Mouse (Mus musculus) left cerebral cortex, adult 2 months (tissue): ENCODE measurements around the gene Map3k11. TPM values are rescaled to one million over a fixed set of nuclear protein-coding genes. Genes with fewer than 3 reads are reported as not detected.
A peak's percentile ranks its signal among the peaks of the same experiment; 100 is the strongest.

Experiments
- DNase-seq, 2 experiments: peaks; one replicate each; pipeline ENCODE4 v3.0.0; 2021 to 2022; ENCODE audit warnings: low spot score in 2 of 2, mixed read lengths in 1 of 2; ENCODE audit errors: extremely low spot score in 1 of 2
- H3K27ac ChIP-seq: fragments of 200-600 bp; 2 replicates; pipeline ENCODE4 v1.8.1; 2022
- H3K4me3 ChIP-seq: fragments of 200-600 bp; 2 replicates; pipeline ENCODE4 v1.8.1; 2022
- CTCF ChIP-seq: fragments of 200-600 bp; IDR thresholded peaks from 2 replicates; pipeline ENCODE4 v1.8.1; 2022; ENCODE audit warnings: antibody characterized with exemption, mild to moderate bottlenecking, moderate library complexity
- intact Hi-C: fragments of 180-260 bp; cut with DNase I; formaldehyde crosslinking; loops from one replicate; pipeline ENCODE4 v1.15.1; 2025
- total RNA-seq, 2 experiments: library from RNA; stranded (reverse); gene quantifications; 2 replicates each; pipeline ENCODE4 v1.2.3; 2021

Map3k11 gene
- total RNA-seq, 2 experiments from 2014 or later: 16.2 to 17.0 TPM

GRCm38 (mm10) chr19:5692086-5692912 is 3.8 kb downstream of the Map3k11 start:
- TF ChIP-seq CTCF: no peak
- peak overlapping the region; percentile 87 for H3K27ac ChIP-seq
- H3K4me3 ChIP-seq: peak overlapping the region; percentile 79
- intact Hi-C loops: loop anchor here (2.0 kb wide), 1 partner anchor 35 kb away; the partner anchor contains the start of gene Ehbp1l1
- no peak for DNase-seq

- peak overlapping the region; percentile 25 for H3K4me3 ChIP-seq
- intact Hi-C loops: loop anchor here (2.0 kb wide), 1 partner anchor 34 kb away; the partner anchor contains the start of gene Ehbp1l1
- DNase-seq: no peak
- TF ChIP-seq CTCF: no peak
- peak overlapping the region; percentile 87 for H3K27ac ChIP-seq
Measured at GRCm38 (mm10) chr19:5692913-5693396, 4.4 kb downstream of the Map3k11 start.

GRCm38 (mm10) chr19:5693801-5694200 is 5.3 kb downstream of the Map3k11 start:
- no peak for TF ChIP-seq CTCF
- Histone ChIP-seq H3K4me3 (no peak overlapping the region; the same call in 1 of the 2 replicates), H3K27ac (peak overlapping the region; percentile 87; the same call in 1 of the 2 replicates)
- DNase-seq: no peak
- intact Hi-C loops: loop anchor here (2.0 kb wide), 1 partner anchor 33 kb away; the partner anchor contains the start of gene Ehbp1l1

GRCm38 (mm10) chr19:5695849-5696462 is 7.4 kb downstream of the Map3k11 start:
- Histone ChIP-seq H3K27ac (no peak overlapping the region), H3K4me3 (no peak overlapping the region)
- DNase-seq: no peak
- intact Hi-C loops: no loop called here
- TF ChIP-seq CTCF: no peak

GRCm38 (mm10) chr19:5704163-5704800 is 15.7 kb downstream of the Map3k11 start, which contains the start of gene Kcnk7:
Kcnk7 (plus strand) TSS chr19:5704367.
- H3K4me3 ChIP-seq: no peak within 1 kb of the TSS
- H3K27ac ChIP-seq: no peak within 1 kb of the TSS
- no peak for DNase-seq
- TF ChIP-seq CTCF: no peak
- intact Hi-C loops: no loop called here

- no peak for TF ChIP-seq CTCF
- no peak for DNase-seq
- H3K27ac ChIP-seq: no peak overlapping the region
- H3K4me3 ChIP-seq: no peak overlapping the region
- intact Hi-C loops: no loop called here
Measured at GRCm38 (mm10) chr19:5704801-5705571, 16.4 kb downstream of the Map3k11 start.

GRCm38 (mm10) chr19:5710068-5710467 is 21.5 kb downstream of the Map3k11 start:
- no peak for TF ChIP-seq CTCF
- no peak overlapping the region for H3K4me3 ChIP-seq
- H3K27ac ChIP-seq: no peak overlapping the region
- intact Hi-C loops: loop anchor here (2.0 to 5.0 kb wide), 2 partner anchors 71 to 167 kb away; partner anchors contain the start of genes Frmd8 and Slc25a45
- DNase-seq: no peak

- no peak for DNase-seq
- intact Hi-C loops: loop anchor here (2.0 to 5.0 kb wide), 2 partner anchors 70 to 167 kb away; partner anchors contain the start of genes Frmd8 and Slc25a45
- no peak for TF ChIP-seq CTCF
- Histone ChIP-seq H3K4me3 (no peak overlapping the region), H3K27ac (no peak overlapping the region)
Measured at GRCm38 (mm10) chr19:5710581-5710980, 22.0 kb downstream of the Map3k11 start.

- peak; percentile 84 for TF ChIP-seq CTCF
- peak; percentile 64 to 73 for DNase-seq
- intact Hi-C loops: loop anchor here (1.0 to 5.0 kb wide), 3 partner anchors 18 to 166 kb away; partner anchors contain the start of genes Fam89b, Frmd8 and Slc25a45
- H3K27ac ChIP-seq: no peak overlapping the region
- no peak overlapping the region for H3K4me3 ChIP-seq
Measured at GRCm38 (mm10) chr19:5711218-5711617, 22.7 kb downstream of the Map3k11 start.

- no peak overlapping the region for H3K27ac ChIP-seq
- intact Hi-C loops: loop anchor here (1.0 to 5.0 kb wide), 3 partner anchors 17 to 165 kb away; partner anchors contain the start of genes Fam89b, Frmd8 and Slc25a45
- no peak overlapping the region for H3K4me3 ChIP-seq
- TF ChIP-seq CTCF: no peak
- no peak for DNase-seq
Measured at GRCm38 (mm10) chr19:5711907-5712460, 23.4 kb downstream of the Map3k11 start.
